Mouse (Mus musculus) adrenal gland, postnatal 14 days (tissue): ENCODE measurements around the gene Tmem150c. TPM values are rescaled to one million over a fixed set of nuclear protein-coding genes. Genes with fewer than 3 reads are reported as not detected.

Experiments used
- total RNA-seq: library from RNA; stranded (reverse); gene quantifications from 2 replicates; pipeline ENCODE4 v1.2.3, GENCODE M21; 2021

The Tmem150c gene
- total RNA-seq, 1 experiment from 2014 or later = 15.0 TPM

Other genes with a start within 250 kb of the Tmem150c start
- 175 and 223 TPM in 2 replicates for gene Hnrnpd, start 180.9 kb downstream of the Tmem150c start, total RNA-seq
- 3.1 and 4.1 TPM in 2 replicates for gene 4930524J08Rik, start 180.7 kb downstream of the Tmem150c start, total RNA-seq
- 110 and 137 TPM in 2 replicates for gene Hnrnpdl, start 120.1 kb downstream of the Tmem150c start, total RNA-seq
- 25.3 and 29.6 TPM in 2 replicates for gene Enoph1, start 119.8 kb downstream of the Tmem150c start, total RNA-seq